Mouse (Mus musculus) C2C12 (cell line): ENCODE data around the gene Otud3. TPM values are rescaled to one million over a fixed set of nuclear protein-coding genes. Genes with fewer than 3 reads are reported as not detected.

Experiments
- H3K27me3 ChIP-seq: one replicate; pipeline ENCODE4 v1.6.1; 2011; ENCODE audit not compliant: control insufficient read depth, insufficient read depth, insufficient read length
- H3K36me3 ChIP-seq: one replicate; pipeline ENCODE4 v1.6.1; 2011; ENCODE audit not compliant: control insufficient read depth, insufficient read depth
- H3K4me3 ChIP-seq: one replicate; pipeline ENCODE4 v1.5.1; 2011; ENCODE audit warnings: mild to moderate bottlenecking, control low read depth; ENCODE audit not compliant: poor library complexity, insufficient read depth, severe bottlenecking
- H3K79me2 ChIP-seq: one replicate; pipeline ENCODE4 v1.6.1; 2011; ENCODE audit not compliant: control insufficient read depth, insufficient read depth
- H3K79me3 ChIP-seq: one replicate; pipeline ENCODE4 v1.6.1; 2011; ENCODE audit warnings: low read depth, control low read depth
- H3ac ChIP-seq: one replicate; pipeline ENCODE3; 2011; ENCODE audit warnings: low read depth; ENCODE audit not compliant: control insufficient read depth, insufficient read length
- CEBPB ChIP-seq: IDR thresholded peaks from one replicate; pipeline ENCODE4 v1.6.1; 2011; ENCODE audit warnings: low read depth, mild to moderate bottlenecking, control low read depth, moderate library complexity
- CTCF ChIP-seq: IDR thresholded peaks from one replicate; pipeline ENCODE4 v1.5.1; 2011; ENCODE audit not compliant: control insufficient read depth, insufficient read depth, insufficient read length
- FOSL1 ChIP-seq: IDR thresholded peaks from one replicate; pipeline ENCODE4 v1.8.0; 2011; ENCODE audit warnings: mild to moderate bottlenecking, low read length; ENCODE audit not compliant: poor library complexity, insufficient read depth, severe bottlenecking
- MAX ChIP-seq: IDR thresholded peaks from one replicate; pipeline ENCODE4 v1.6.1; 2011; ENCODE audit warnings: mild to moderate bottlenecking, control low read depth
- MYOD1 ChIP-seq: IDR thresholded peaks from one replicate; pipeline ENCODE4 v1.6.1; 2011; ENCODE audit warnings: low read depth; ENCODE audit not compliant: control insufficient read depth, insufficient read length
- MYOG ChIP-seq: IDR thresholded peaks from one replicate; pipeline ENCODE4 v1.6.1; 2011; ENCODE audit not compliant: control insufficient read depth, insufficient read length; ENCODE audit errors: extremely low read depth
- USF1 ChIP-seq: IDR thresholded peaks from one replicate; pipeline ENCODE4 v1.6.1; 2011; ENCODE audit warnings: low read depth, mild to moderate bottlenecking, control low read depth, moderate library complexity
- polyA plus RNA-seq: library from polyadenylated mRNA; unstranded; fragments of >200 nt; fragmentation: generic; extraction: Trizol; gene quantifications from one replicate; pipeline ENCODE4 v1.2.1, GENCODE M21; 2012; ENCODE audit warnings: missing spikeins

Gene Otud3
- polyA plus RNA-seq, 1 experiment: 9.2 TPM

DNA sequence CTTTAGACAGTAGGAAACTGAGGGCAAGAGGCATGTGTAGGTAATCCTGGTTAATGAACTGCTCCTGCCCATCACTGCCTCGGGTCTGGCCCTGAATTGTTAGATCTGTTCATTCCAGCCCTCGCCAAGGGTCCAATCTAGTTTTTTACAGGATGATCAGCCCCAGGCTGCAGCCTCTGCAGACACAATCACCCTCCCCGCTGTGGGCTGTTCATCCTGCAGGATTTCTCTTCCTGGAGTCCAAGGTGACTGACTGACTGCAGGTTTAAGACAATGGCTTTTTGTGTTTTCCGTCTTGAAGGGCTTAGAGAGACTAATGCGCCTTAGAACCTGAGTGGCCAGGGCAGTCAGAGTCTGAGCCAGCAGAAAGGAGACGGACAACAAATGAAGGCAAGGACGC lies 24.6 kb downstream of the Otud3 start:
- TF ChIP-seq CEBPB (no peak), CTCF (no peak), MYOD1 (no peak), MAX (no peak), USF1 (no peak), MYOG (no peak), FOSL1 (no peak)

DNA sequence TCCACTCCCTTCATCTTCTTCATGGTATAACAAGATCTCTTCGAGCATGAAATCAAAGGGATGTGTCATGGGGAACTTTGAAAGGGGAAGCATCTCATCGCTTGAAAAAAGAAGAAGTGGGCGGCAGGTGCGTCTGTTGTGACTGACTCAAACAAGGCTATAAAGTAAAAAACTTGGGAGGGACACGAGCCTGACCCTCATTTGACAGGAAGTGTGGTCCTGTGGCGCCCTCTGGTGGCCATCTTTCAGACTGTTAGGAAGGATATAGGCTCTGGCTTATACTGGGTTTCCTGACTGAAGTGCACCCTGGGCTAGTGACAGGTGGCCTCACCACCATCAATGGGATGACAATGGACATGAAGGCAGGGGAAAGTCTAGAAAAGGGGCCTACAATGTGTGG lies 29.5 kb downstream of the Otud3 start:
- TF ChIP-seq CEBPB (no peak), CTCF (peak; percentile 76)
- Histone ChIP-seq H3K79me2 (no peaks in the 10 kb centered on the region), H3K4me3 (no peak overlapping the region), H3K36me3 (no peaks in the 10 kb centered on the region), H3K79me3 (no peaks in the 10 kb centered on the region), H3K27me3 (no peaks in the 10 kb centered on the region), H3ac (no peak overlapping the region)

More for the DNA sequence above, 24.6 kb downstream of the Otud3 start:
- Histone ChIP-seq H3K79me2 (no peaks in the 10 kb centered on the region), H3K79me3 (no peaks in the 10 kb centered on the region), H3ac (no peak overlapping the region), H3K27me3 (no peaks in the 10 kb centered on the region), H3K4me3 (no peak overlapping the region), H3K36me3 (no peaks in the 10 kb centered on the region)

DNA sequence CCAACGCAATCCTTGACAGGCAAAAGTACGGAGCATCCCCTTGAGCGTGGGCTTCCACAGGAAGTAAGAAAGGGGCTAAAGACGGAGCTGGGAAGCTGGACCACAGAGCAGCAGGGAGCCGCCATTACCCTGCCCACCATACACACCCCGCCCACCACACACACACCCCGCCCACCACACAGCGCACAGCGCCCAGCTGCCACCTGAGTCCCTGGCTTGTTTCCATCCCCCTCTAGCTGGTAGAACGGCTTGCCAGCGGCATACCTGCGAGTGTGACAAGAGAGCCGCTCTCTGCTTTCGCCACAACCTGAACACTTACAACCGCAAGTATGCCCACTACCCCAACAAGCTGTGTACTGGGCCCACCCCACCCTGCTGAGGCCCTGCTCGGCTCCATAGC lies 31.6 kb downstream of the Otud3 start:
- no peaks in the 10 kb centered on the region for H3K36me3 ChIP-seq
- H3K4me3 ChIP-seq: no peak overlapping the region
- H3ac ChIP-seq: no peak overlapping the region
- H3K79me2 ChIP-seq: no peaks in the 10 kb centered on the region
- H3K27me3 ChIP-seq: no peaks in the 10 kb centered on the region
- no peak for TF ChIP-seq CEBPB
- no peak for TF ChIP-seq USF1
- no peak for TF ChIP-seq MAX
- no peak for TF ChIP-seq MYOD1
- no peak for TF ChIP-seq FOSL1
- no peak for TF ChIP-seq MYOG
- TF ChIP-seq CTCF: no peak
- no peaks in the 10 kb centered on the region for H3K79me3 ChIP-seq

DNA sequence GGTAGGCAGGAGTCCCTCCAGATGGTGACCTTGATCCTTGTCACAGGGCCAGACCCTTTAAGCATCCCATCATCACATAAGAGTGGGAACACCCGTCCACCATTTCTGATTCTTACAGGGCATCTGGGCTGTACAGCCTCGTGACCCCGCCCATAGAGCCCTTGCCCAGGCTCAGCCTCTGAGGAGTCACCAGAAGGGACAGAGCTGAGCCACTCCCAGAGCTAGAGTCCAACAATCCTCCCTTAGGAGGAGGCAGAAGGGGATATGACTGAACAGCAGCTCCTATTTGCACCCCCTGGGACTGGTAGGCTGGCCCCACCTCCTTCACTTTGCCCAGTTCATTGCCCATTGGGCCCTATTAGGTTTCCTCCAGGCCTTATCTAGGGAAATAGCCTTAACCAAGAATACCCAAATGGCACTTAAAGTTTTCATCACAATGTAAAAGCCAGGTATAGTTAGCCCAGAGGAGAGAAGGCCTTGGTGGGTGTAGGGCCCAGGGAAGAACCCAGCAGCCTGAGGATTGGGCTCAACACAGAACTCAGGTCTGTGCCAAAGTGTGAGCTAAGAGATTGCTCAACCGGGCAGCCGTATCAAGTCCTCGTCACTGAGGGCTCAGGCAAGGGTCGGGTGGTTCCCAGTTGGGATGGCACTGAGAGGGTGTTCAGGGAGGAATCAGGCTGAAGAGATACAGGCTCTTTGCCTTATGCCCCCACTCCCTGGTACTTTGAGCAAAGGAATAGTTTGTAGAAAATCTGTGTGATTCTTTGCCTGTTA lies 32.7 kb downstream of the Otud3 start:
- Histone ChIP-seq H3K4me3 (no peak overlapping the region), H3K27me3 (no peaks in the 10 kb centered on the region), H3K79me2 (no peaks in the 10 kb centered on the region), H3ac (no peak overlapping the region), H3K36me3 (no peaks in the 10 kb centered on the region), H3K79me3 (no peaks in the 10 kb centered on the region)
- TF ChIP-seq FOSL1 (no peak), MAX (no peak), CEBPB (no peak), MYOG (no peak), CTCF (no peak), MYOD1 (no peak), USF1 (no peak)

DNA sequence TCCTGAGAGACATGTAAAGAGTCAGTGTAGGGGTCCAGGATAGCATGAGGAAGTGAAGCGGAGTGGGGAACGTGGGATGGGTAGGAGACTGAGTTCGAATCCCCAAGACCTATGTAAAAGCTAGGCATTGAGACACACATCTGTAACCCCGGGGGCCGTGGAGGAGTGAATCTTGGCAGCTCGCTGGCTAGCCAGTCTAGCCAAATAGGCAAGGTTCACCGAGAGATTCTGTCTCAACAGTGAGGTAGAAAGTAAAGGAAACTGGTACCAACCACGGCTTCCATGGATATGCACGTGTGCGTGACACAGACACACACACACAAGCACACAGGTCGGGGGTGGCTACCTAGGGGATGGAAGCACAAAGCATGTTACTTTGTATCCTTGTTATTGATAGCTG lies 33.9 kb downstream of the Otud3 start:
- Histone ChIP-seq H3K79me2 (no peaks in the 10 kb centered on the region), H3K27me3 (no peaks in the 10 kb centered on the region), H3K4me3 (no peak overlapping the region), H3K36me3 (no peaks in the 10 kb centered on the region), H3K79me3 (no peaks in the 10 kb centered on the region), H3ac (no peak overlapping the region)
- TF ChIP-seq CEBPB (no peak), MYOG (no peak), MYOD1 (no peak), FOSL1 (no peak), CTCF (no peak), MAX (no peak), USF1 (no peak)

DNA sequence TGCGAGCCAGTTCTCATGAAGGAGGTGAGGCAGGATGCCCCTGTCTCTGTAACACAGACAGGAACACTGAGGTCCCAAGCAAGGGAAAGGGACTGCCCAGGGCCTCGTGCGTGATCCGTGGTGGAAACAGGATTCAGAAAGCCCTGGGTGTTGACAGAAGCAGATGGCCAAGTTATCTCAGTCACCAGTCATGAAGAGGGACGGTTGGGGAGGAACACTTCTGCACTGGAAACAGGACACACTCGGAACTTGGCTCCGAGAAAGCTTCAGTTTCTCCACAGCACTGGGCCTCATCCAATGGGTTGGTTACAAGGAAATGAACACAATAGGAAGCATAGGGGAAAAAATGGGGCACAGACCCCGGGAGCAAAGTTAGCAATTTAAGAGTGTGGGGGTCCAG lies 35.0 kb downstream of the Otud3 start:
- Histone ChIP-seq H3K27me3 (no peaks in the 10 kb centered on the region), H3ac (no peak overlapping the region)
- TF ChIP-seq USF1 (no peak), FOSL1 (no peak), MAX (no peak), MYOD1 (no peak), MYOG (no peak)

More for the DNA sequence above, 35.0 kb downstream of the Otud3 start:
- H3K79me2 ChIP-seq: no peaks in the 10 kb centered on the region
- no peaks in the 10 kb centered on the region for H3K79me3 ChIP-seq
- H3K4me3 ChIP-seq: no peak overlapping the region
- no peaks in the 10 kb centered on the region for H3K36me3 ChIP-seq
